Mouse (Mus musculus) adrenal gland (tissue): ENCODE results near the gene Gnao1.

ENCODE experiments used
- intact Hi-C: fragments of 180-260 bp; cut with DNase I; formaldehyde crosslinking; loops from one replicate; pipeline ENCODE4 v1.15.1; 2025

The Gnao1 gene

DNA sequence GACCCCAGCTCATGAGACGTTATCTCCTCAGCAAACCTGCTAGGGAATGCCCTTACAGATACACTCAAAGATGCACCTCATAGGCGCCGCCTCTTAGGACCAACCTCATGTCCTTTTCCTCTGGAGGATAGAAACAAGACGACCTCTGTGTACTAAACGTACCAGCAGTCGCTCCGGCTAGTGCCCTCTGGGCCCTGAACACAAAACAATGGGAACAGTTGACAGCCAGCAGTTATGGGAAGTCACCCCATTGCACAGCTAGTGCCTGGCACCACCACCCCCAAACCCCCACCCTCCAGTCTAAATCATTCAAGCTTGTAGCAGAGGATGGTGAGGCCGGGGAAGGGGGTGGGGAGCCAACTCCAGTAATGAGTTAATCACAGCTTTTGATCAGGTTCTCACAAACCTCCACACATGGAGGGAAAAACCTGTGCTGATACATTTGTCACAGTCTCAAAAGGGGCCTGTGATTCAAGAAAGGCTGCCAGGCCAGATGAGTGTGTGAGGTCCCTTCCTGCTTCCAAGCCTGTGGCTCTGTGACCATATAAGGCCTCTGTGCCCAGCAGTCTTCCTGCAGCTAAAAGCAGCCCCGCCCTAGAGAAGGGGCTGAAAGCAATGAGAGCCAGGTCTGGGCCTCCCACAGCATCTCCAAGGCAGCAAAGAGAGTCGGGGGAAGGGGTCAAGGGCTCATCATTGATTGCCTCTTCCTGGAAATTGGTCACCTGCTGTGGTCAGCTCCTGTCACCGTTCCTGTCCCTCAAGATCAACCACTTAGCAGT, 79.1 kb downstream of the Gnao1 start:
- intact Hi-C loops: no loop called here

DNA sequence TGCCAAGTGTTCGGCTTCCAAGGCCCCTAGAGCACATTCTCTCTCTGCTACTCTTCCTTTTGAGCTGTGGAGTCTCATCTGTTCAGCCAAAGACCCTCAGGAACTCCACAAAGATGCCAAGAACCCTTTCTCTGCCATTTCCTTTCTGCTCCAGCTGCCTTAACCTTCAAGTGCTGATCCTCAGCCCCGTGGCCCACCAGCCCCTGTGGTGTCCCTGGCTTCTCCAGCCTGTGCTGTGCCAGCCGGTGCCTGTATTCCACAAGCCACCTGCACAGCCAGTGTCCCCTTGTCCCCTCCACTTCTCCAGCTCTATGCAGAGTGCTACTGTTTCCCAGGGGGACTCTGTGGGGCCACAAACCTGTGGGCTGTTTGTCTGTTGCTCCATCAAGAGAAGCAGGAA, 83.8 kb downstream of the Gnao1 start:
- intact Hi-C loops: no loop called here

GRCm38 (mm10) chr8:93896841-93897551, 87.2 kb downstream of the Gnao1 start:
- intact Hi-C loops: no loop called here

DNA sequence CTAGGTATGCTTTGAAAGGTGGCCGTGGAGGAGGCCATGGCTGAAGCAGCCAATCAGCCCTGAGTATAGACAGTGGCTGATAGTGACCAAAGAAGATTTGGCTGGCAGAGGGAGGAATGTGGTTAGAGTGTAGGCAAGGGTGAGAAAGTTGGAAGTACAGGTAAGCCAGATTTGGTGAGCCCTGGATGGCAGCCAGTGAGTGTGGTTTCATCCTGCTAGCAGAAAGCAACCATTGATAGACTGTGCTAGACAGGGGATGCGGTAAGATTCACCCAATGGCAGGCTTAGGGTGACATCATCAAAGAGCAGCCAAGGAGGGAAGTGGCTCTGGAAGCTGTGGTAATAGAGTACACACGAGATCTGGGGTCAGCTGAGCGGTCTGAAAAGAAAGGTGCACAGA, 88.8 kb downstream of the Gnao1 start:
- intact Hi-C loops: no loop called here

DNA sequence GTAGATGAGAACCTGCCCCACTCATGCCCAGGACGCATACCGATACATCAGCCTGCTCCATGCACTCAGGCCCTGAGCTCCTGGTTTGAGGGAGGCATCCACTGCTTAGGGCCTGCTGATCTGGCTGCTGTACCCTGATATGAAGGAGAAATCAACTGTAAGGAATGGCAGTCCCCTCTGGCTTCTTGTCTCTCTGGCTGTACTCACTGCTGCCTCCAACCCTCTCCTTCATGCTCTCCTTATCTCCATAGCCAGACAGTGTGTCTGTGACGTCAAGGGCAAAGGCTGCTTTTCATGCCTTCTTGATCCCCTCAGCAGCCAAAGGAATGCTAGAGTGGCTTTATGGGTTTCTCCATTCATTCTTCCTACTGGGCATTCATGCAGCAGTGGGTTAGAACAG, 92.3 kb downstream of the Gnao1 start:
- intact Hi-C loops: no loop called here

DNA sequence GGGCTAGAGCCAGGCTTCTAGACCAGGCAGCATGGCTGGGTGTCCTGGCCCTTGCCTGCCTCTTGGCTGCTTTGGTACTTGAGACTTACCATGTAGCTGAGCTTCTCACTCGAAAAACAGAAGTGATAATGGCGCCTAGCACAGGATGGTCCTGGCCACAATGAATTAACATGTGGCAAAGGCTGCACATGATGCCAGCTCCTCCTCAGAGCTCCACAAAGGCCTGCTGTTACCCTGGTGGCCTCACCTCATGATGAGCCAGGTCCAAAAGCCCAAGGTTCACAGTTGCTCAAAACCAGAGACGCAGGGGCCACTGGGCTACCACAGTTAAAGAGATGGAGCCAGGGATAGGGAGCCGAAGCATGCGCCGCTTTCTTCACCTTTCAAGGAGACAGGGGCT, 97.2 kb downstream of the Gnao1 start:
- intact Hi-C loops: no loop called here

GRCm38 (mm10) chr8:93907987-93908441, 98.2 kb downstream of the Gnao1 start:
- intact Hi-C loops: no loop called here

- intact Hi-C loops: no loop called here
Measured at GRCm38 (mm10) chr8:93908546-93908945, 98.8 kb downstream of the Gnao1 start.

- intact Hi-C loops: no loop called here
Measured at GRCm38 (mm10) chr8:93911715-93912555, 102.2 kb downstream of the Gnao1 start.

- intact Hi-C loops: no loop called here
Measured at GRCm38 (mm10) chr8:93917859-93918421, 108.2 kb downstream of the Gnao1 start.

DNA sequence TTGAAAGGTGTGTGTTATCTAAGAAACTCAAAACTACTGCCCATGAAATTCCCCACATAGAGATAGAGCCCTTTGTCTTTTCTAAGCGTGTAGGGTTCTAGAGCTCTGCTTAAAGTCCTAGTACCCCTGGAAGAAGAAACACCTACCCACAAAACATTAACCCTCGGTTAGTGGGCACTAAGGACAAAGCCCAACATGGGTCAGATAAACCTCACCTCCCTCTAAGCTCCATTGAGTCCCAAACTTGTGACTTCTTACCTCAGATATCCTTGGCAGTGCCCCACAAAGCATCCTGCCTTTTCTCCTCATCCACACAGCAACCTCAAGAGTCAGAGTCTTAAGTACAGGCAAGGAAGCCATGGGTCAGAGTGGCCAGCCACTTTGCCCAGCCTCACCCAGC, 108.8 kb downstream of the Gnao1 start:
- intact Hi-C loops: no loop called here

DNA sequence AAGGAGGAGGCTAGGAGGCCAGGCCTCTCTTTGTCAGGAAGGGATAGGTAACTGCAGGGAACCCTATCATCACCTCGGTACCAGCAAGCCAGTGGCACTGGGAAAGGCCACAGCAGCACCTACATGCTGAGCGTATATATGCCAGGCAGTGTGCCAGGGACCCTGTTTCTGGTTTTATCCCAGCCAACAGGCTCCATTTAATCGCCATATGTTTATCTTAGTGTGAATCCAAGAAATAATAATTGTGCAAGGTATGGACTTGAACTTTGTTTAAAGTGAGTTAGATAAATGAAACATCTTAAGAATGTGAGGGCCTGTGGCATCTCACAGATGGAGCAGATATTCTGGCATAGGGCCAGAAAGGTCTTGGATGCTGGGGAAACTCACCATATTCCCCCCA, 109.7 kb downstream of the Gnao1 start:
- intact Hi-C loops: no loop called here

GRCm38 (mm10) chr8:93919916-93920589, 110.3 kb downstream of the Gnao1 start:
- intact Hi-C loops: no loop called here

DNA sequence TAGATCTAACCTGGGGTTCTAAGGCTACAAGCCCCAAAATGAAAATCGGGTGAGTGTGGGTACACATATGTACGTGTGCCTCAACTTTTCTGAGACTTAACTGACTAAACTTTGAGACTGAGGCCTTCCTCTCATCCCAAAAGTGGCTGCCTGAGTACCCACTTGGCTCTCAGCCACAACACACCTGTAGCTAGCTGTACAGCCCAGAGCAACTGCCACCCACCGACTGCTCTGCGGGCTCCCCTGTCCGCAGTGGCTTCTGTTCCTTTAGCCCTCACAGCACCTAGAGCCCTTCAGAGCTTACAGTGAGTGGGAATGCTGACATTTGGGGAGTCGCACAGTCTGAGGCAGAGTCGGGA, 110.8 kb downstream of the Gnao1 start:
- intact Hi-C loops: no loop called here

- intact Hi-C loops: no loop called here
Measured at GRCm38 (mm10) chr8:93923897-93924334, 114.2 kb downstream of the Gnao1 start.

- intact Hi-C loops: no loop called here
Measured at GRCm38 (mm10) chr8:93925513-93925912, 115.7 kb downstream of the Gnao1 start.

GRCm38 (mm10) chr8:93929233-93929632, 119.5 kb downstream of the Gnao1 start:
- intact Hi-C loops: no loop called here

DNA sequence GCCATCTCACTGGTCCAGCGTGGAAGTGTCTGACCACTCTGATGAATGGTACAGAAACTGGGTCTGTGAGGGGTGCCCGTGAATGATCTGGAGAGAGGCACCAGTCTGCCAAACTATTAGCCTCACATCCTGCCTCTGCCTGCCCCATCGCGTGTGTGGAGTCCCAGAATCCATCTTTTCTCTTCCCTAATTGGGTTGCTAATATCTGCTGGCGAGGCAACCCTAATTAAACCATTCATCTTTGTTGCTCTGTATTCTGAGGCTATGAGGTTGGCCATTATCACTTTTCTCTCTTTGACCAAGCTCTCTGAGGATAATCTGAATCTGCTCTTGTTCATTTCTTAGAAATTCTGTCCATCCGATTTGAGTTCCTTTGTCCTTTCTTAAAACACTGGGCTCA, 121.6 kb downstream of the Gnao1 start:
- intact Hi-C loops: loop anchor here (5.0 kb wide), 1 partner anchor 339 kb away; no protein-coding TSS in a partner anchor

- intact Hi-C loops: loop anchor here (2.0 to 5.0 kb wide), 2 partner anchors 270 to 341 kb away; no protein-coding TSS in a partner anchor
Measured at GRCm38 (mm10) chr8:93932873-93933272, 123.1 kb downstream of the Gnao1 start.

DNA sequence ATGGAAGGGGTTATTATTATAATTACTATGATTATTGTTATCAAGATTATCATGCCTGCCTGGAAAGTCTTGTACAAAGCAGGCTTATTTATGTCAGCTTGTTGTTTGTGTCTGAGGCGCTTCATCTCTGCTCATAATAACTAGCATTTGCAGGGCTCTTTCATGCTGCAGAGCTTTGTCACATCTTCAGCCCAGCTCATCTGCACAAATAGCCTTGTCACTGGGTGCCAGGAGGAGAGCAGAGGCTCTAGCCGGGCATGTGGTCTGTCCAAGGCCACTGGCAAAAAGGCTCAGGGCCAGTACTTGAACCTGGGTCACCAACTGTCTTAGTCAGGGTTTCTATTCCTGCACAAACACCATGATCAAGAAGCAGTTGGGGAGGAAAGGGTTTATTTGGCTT, 123.5 kb downstream of the Gnao1 start:
- intact Hi-C loops: loop anchor here (2.0 to 5.0 kb wide), 2 partner anchors 270 to 341 kb away; no protein-coding TSS in a partner anchor

GRCm38 (mm10) chr8:93938193-93938592, 128.4 kb downstream of the Gnao1 start:
- intact Hi-C loops: no loop called here
